In genomic region chr15:27724298-27724697, GRCm38 (mm10) we compare ENCODE assay signal across 8 mouse cellular contexts. TPM values are rescaled to one million over a fixed set of nuclear protein-coding genes. Genes with fewer than 3 reads are reported as not detected.
DNase-seq lines count a peak whose midpoint lies in the region; ATAC-seq and TF ChIP-seq lines count a peak whose summit lies in the region.
"Had no signal": no experiment of that assay in that cellular context is flagged by ENCODE, and none has a peak within 500 bp of the region (broad histone marks: within the 10 kb centered on the region; RNA-seq: fewer than 3 reads in every experiment).

No protein-coding gene starts in this region.

- H3K4me3 ChIP-seq in liver, adult 2 months (ENCODE audit: insufficient read depth, low read depth, low read length): no peak overlapping the region
- H3K4me3 ChIP-seq in embryonic facial prominence, embryonic 10.5 days: no peak overlapping the region
- no peak overlapping the region for H3K4me3 ChIP-seq in limb, embryonic 12.5 days (replicated peaks)

- WGBS in liver, adult 2 months: 62% methylated on average over 6 of the region's 6 CpGs
- 79% methylated on average over 6 of the region's 6 CpGs for WGBS in embryonic facial prominence, embryonic 10.5 days
- WGBS in limb, embryonic 12.5 days: 64% methylated on average over 6 of the region's 6 CpGs

- H3K27me3 ChIP-seq in liver, adult 2 months (ENCODE audit: control insufficient read depth, insufficient read depth, low read length): no peaks in the 10 kb centered on the region
- H3K27me3 ChIP-seq in embryonic facial prominence, embryonic 10.5 days (replicated peaks; ENCODE audit: low read depth, poor library complexity, severe bottlenecking): no peaks in the 10 kb centered on the region
- H3K27me3 ChIP-seq in limb, embryonic 12.5 days: no peaks in the 10 kb centered on the region

- peak overlapping the region; percentile 31 for H3K27ac ChIP-seq in liver, adult 2 months (replicated peaks; ENCODE audit: insufficient read depth, low read depth, low read length)
- H3K27ac ChIP-seq in embryonic facial prominence, embryonic 10.5 days (replicated peaks): 0 out of 2 replicates have a peak overlapping the region, but pooled peaks have one; percentile 12
- peak overlapping the region; percentile 31; the same call in 1 of the 2 replicates for H3K27ac ChIP-seq in limb, embryonic 12.5 days

- TF ChIP-seq CTCF in liver, adult 2 months (IDR thresholded peaks at IDR 0.05; ENCODE audit: low read depth, low read length): no peak

- no peaks in the 10 kb centered on the region for H3K36me3 ChIP-seq in liver, adult 2 months (ENCODE audit: control insufficient read depth, insufficient read depth, low read length)
- H3K36me3 ChIP-seq in embryonic facial prominence, embryonic 10.5 days (replicated peaks): no peaks in the 10 kb centered on the region
- no peaks in the 10 kb centered on the region for H3K36me3 ChIP-seq in limb, embryonic 12.5 days

- no peak for TF ChIP-seq POLR2A in liver, adult 2 months (IDR thresholded peaks at IDR 0.05; ENCODE audit: extremely low read depth, insufficient read depth, low read length)

- no peaks in the 10 kb centered on the region; the same call in 1 of the 2 replicates for H3K4me1 ChIP-seq in liver, adult 2 months (ENCODE audit: control insufficient read depth, insufficient read depth, low read length)
- peaks cover 11% of the 10 kb centered on the region; the same call in 1 of the 2 replicates for H3K4me1 ChIP-seq in embryonic facial prominence, embryonic 10.5 days
- H3K4me1 ChIP-seq in limb, embryonic 12.5 days (replicated peaks): peaks cover 13% of the 10 kb centered on the region

- H3K9me3 ChIP-seq in embryonic facial prominence, embryonic 10.5 days: no peaks in the 10 kb centered on the region
- peaks cover 4% of the 10 kb centered on the region; the same call in 1 of the 2 replicates for H3K9me3 ChIP-seq in limb, embryonic 12.5 days

- peak; percentile 49; the same call in 1 of the 2 replicates for ATAC-seq in limb, embryonic 12.5 days (ENCODE audit: insufficient number of reproducible peaks, insufficient read depth, low FRiP score, low TSS enrichment, low read depth)

- DNase-seq in liver, adult 2 months (ENCODE audit: extremely low read depth, low read depth, low spot score): peak; percentile 9
- no peak for DNase-seq in liver
- no peak for DNase-seq in embryonic facial prominence, embryonic 10.5 days (ENCODE audit: low spot score)
- peak; percentile 35 for DNase-seq in testis, postnatal 14 days (ENCODE audit: low spot score)
- DNase-seq in adrenal gland, postnatal 25 days: no peak
- DNase-seq in left cerebral cortex, adult 8-10 months (ENCODE audit: low spot score in 2 of 2): no peak
- DNase-seq: cerebellum, adult 8-10 months had no signal

- no peak overlapping the region for H3K4me2 ChIP-seq in limb, embryonic 12.5 days

- H3K9ac ChIP-seq in liver, adult 2 months (ENCODE audit: low read depth, low read length): no peak overlapping the region; the same call in 1 of the 2 replicates
- no peak overlapping the region for H3K9ac ChIP-seq in limb, embryonic 12.5 days (replicated peaks)

- H3K79me2 ChIP-seq in liver, adult 2 months (ENCODE audit: control insufficient read depth, insufficient read depth, low read length): no peaks in the 10 kb centered on the region

RNA-seq across cellular contexts. Expression of gene Otulinl, which starts 42.9 kb away (rescaled TPM):
- 2.1 and 3.4 TPM in 2 replicates for total RNA-seq in liver, adult 2 months (2014; rRNA removed)
- polyA plus RNA-seq in liver, adult 2 months (2012; rRNA removed): 0.36 and 0.78 TPM in 2 replicates
- polyA plus RNA-seq in embryonic facial prominence, embryonic 10.5 days (2016; fragmentation: Nextera tagmentation; extraction: Ambion mirVana): 6.8 and 7.9 TPM in 2 replicates
- polyA plus RNA-seq in limb, embryonic 12.5 days (2016; fragmentation: Nextera tagmentation; extraction: Ambion mirVana): 12.5 and 16.0 TPM in 2 replicates
- 3.6 and 4.3 TPM in 2 replicates for total RNA-seq in adrenal gland, postnatal 25 days (2021)
- total RNA-seq in left cerebral cortex, adult 8-10 months (2022): 10 to 100 TPM; 21.0 to 35.3 (median 28.7) TPM

Comparison
In these comparisons a context has a peak if more than half of its experiments do, and no peak if none do; other contexts are left out.
1. DNase-seq: peak in liver, adult 2 months (single experiment) and testis, postnatal 14 days (single experiment); none in liver (single experiment), embryonic facial prominence, embryonic 10.5 days (single experiment), adrenal gland, postnatal 25 days (single experiment) and left cerebral cortex, adult 8-10 months (0 of 2).
2. Peak in every context shown above with its lines, with median percentiles within 50 percentile points of each other: H3K27ac ChIP-seq.